Mouse (Mus musculus) spleen, adult 2 months (tissue): ENCODE results near the gene Krt79. TPM values are rescaled to one million over a fixed set of nuclear protein-coding genes. Genes with fewer than 3 reads are reported as not detected.
A peak's percentile ranks its signal among the peaks of the same experiment; 100 is the strongest.

Experiments used
- DNase-seq, 2 experiments: peaks; one replicate each; pipeline versions ENCODE4 v3.0.0 to v3.0.0-alpha.2; 2012 to 2021; ENCODE audit warnings: low spot score in 2 of 2, low read depth in 1 of 2
- H3K27ac ChIP-seq: fragments of 200-500 bp; 2 replicates; pipeline ENCODE4 v1.5.1; 2012; ENCODE audit warnings: low read length, inconsistent platforms; ENCODE audit not compliant: insufficient read depth
- H3K27me3 ChIP-seq: fragments of 200-500 bp; 2 replicates; pipeline ENCODE4 v1.6.1; 2012; ENCODE audit warnings: mild to moderate bottlenecking, moderate library complexity, low read length, inconsistent platforms; ENCODE audit not compliant: control insufficient read depth, insufficient read depth
- H3K36me3 ChIP-seq: fragments of 200-500 bp; 2 replicates; pipeline ENCODE4 v1.6.1; 2012; ENCODE audit warnings: mild to moderate bottlenecking, low read length, inconsistent platforms; ENCODE audit not compliant: control insufficient read depth, insufficient read depth
- H3K4me1 ChIP-seq: fragments of 200-500 bp; 2 replicates; pipeline ENCODE4 v1.6.1; 2011; ENCODE audit warnings: inconsistent platforms; ENCODE audit not compliant: control insufficient read depth, insufficient read depth, insufficient read length
- H3K4me3 ChIP-seq: fragments of 200-500 bp; 2 replicates; pipeline ENCODE4 v1.5.1; 2011; ENCODE audit warnings: mild to moderate bottlenecking, inconsistent platforms; ENCODE audit not compliant: insufficient read depth, insufficient read length; ENCODE audit errors: extremely low read depth
- CTCF ChIP-seq: fragments of 200-500 bp; IDR thresholded peaks from 2 replicates; pipeline ENCODE4 v1.5.1; 2011; ENCODE audit warnings: mild to moderate bottlenecking, inconsistent platforms; ENCODE audit not compliant: insufficient read depth, insufficient read length, insufficient replicate concordance; ENCODE audit errors: extremely low read depth
- POLR2A ChIP-seq: fragments of 200-500 bp; IDR thresholded peaks from 2 replicates; pipeline ENCODE4 v1.6.1; 2011; ENCODE audit warnings: low read depth, low read length, inconsistent platforms
- WGBS: fragments of 180-500 bp; shearing (Covaris S2); methylation state at CpG from one replicate; pipeline ENCODE4 v1.1.7; 2018; 5-methylcytosine and 5-hydroxymethylcytosine counted together
- polyA plus RNA-seq: library from polyadenylated mRNA; depleted of rRNA; stranded (reverse); fragments of >200 nt; gene quantifications from 2 replicates; pipeline ENCODE4 v1.2.3, GENCODE M21; 2012; rRNA removed

The Krt79 gene
- polyA plus RNA-seq: not detected in 2 replicates

DNA sequence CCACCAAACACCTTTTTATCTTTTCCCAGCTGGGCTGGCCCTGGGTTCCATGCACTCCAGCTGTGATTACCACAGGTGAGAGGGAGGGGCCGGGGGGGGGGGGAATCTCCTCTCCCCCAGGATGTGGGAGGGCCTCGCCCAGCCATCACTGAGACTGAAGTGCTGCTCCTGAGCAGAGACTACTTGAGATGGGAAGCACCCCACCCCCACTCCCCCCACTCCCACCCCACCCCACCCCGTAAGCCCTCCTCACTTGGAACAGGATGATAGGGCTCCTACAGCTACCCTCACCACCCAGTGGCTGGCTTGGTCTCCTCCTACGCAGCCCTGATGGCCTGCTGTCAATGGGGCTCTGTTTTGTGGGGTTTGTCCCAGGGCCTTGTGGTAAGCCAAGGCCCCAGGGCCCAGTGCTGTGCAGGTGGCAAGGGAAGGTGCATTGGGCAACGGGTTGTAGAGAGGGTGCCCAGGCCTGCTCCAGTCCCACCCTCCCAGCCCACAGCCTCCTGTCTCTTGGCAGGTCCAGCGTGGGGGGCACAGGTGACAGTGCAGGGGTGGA lies at the start of gene Krt79:
Gene Krt79, minus strand, starts transcription at position 51 of the 556 bp plus-strand sequence.
- 73% methylated on average over 6 of the region's 6 CpGs for WGBS
- no peak for TF ChIP-seq POLR2A
- no peak for TF ChIP-seq CTCF
- no peak for DNase-seq
- Histone ChIP-seq H3K4me3 (no peak within 1 kb of the TSS), H3K27me3 (no peaks in the 10 kb centered on the region), H3K4me1 (no peaks in the 10 kb centered on the region), H3K36me3 (no peaks in the 10 kb centered on the region), H3K27ac (no peak within 1 kb of the TSS)

DNA sequence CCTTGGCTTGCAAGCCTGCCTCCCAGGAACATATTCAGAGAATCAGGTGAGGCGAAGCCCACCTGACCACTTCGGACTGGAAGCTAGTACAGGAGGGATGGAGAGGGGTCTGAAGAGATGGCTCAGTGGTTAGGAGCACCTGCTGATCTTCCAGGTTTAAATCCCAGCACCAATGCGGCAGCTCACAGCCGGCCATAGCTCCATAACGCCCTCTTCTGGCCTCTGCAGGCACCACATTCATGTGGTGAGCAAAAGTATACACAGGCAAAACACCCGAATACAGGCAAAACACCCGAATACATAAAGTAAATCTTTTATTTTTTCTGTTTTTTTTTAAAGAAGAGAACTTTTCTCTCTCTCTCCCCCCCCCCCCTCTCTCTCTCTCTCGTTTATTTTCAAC lies 48.6 kb upstream of the Krt79 start:
- Histone ChIP-seq H3K4me3 (no peak overlapping the region), H3K4me1 (no peaks in the 10 kb centered on the region; the same call in 1 of the 2 replicates), H3K27me3 (no peaks in the 10 kb centered on the region), H3K36me3 (no peaks in the 10 kb centered on the region), H3K27ac (no peak overlapping the region)
- no peak for TF ChIP-seq POLR2A
- TF ChIP-seq CTCF: no peak
- 69% methylated on average over 8 of the region's 8 CpGs for WGBS
- DNase-seq: no peak

DNA sequence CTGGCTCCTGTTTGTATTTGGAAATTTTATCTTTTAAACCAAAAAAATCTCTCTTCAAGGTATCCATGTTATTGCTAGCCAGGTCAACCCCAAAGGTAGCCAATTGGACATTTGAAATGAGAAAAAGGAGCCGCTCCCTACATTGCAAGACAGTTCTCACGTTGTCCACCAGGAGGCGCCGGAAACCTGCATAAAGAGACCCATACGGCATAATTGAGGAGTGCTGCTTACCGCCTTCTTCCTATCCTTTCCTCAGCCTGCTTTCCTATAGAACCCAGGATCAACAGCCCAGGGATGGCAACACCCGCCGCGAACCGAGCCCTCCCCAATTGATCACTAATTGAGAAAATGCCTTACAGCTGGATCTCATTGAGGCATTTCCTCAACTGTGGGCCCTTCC lies 48.0 kb upstream of the Krt79 start:
- peak; percentile 41 to 67 for DNase-seq
- no peaks in the 10 kb centered on the region for H3K27me3 ChIP-seq
- WGBS: under 1% methylated on average over 10 of the region's 10 CpGs
- H3K27ac ChIP-seq: no peak overlapping the region
- H3K4me3 ChIP-seq: no peak overlapping the region
- TF ChIP-seq CTCF (peak; percentile 85; the same call in 1 of the 2 replicates), POLR2A (no peak)
- no peaks in the 10 kb centered on the region for H3K36me3 ChIP-seq
- H3K4me1 ChIP-seq: no peaks in the 10 kb centered on the region; the same call in 1 of the 2 replicates

DNA sequence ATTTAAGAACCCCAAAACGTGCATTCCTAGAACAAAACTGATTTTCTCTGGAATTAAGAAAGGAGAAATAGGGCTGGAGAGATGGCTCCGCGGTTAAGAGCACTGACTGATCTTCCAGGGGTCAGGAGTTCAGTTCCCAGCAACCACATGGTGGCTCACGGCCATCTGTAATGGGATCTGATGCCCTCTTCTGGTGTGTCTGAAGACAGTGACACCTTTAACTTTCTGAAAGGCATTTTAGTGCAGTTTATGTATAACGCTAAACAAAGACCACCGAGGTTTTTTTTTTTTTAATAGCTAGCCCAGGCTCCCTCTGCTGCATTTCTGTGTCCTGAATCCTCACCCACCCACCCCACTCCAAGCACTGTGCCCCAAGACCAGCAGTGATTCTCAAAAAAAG lies 44.6 kb upstream of the Krt79 start:
- TF ChIP-seq CTCF (no peak), POLR2A (no peak)
- H3K36me3 ChIP-seq: no peaks in the 10 kb centered on the region
- DNase-seq: no peak
- WGBS: 9% methylated on average over 6 of the region's 6 CpGs
- no peak overlapping the region for H3K4me3 ChIP-seq
- no peaks in the 10 kb centered on the region for H3K27me3 ChIP-seq
- no peak overlapping the region for H3K27ac ChIP-seq
- H3K4me1 ChIP-seq: no peaks in the 10 kb centered on the region; the same call in 1 of the 2 replicates

DNA sequence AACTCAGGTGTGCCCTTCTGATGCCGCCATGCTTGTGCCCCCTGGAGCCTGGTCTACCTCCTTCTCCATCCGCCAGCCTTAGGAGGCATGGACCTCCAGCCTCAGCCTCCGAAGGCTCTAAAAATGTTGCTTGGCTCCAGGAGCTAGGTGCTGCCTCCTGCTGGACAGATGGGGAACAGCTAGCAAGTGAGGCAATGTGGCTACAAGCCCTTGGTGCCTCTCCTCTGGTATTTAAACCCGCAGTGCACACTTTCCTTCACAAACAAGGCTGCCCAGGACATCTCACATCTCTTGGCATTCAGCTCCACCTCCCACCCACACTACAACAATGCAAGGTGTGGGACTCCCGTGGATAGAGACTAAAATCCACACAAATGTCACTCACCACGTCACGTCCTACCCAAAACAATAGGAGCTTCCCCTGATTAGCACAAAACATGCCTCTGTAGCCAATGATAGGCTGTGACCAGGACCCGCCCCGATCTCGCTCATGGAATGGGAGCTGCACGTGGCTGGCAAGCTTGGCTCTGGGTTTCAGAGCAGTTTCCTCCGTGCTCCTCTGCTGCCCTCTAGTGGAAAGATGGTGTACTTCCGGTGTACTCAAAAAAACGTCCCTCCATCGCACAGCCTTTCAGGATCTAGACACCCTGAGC lies 44.0 kb upstream of the Krt79 start:
- peak overlapping the region; percentile 12; the same call in 1 of the 2 replicates for H3K27ac ChIP-seq
- H3K4me1 ChIP-seq: no peaks in the 10 kb centered on the region; the same call in 1 of the 2 replicates
- TF ChIP-seq CTCF (peak; percentile 79; the same call in 1 of the 2 replicates), POLR2A (no peak)
- no peaks in the 10 kb centered on the region for H3K27me3 ChIP-seq
- peak; percentile 69 to 72 for DNase-seq
- 4% methylated on average over 15 of the region's 15 CpGs for WGBS
- no peak overlapping the region; the same call in 1 of the 2 replicates for H3K4me3 ChIP-seq
- no peaks in the 10 kb centered on the region for H3K36me3 ChIP-seq

DNA sequence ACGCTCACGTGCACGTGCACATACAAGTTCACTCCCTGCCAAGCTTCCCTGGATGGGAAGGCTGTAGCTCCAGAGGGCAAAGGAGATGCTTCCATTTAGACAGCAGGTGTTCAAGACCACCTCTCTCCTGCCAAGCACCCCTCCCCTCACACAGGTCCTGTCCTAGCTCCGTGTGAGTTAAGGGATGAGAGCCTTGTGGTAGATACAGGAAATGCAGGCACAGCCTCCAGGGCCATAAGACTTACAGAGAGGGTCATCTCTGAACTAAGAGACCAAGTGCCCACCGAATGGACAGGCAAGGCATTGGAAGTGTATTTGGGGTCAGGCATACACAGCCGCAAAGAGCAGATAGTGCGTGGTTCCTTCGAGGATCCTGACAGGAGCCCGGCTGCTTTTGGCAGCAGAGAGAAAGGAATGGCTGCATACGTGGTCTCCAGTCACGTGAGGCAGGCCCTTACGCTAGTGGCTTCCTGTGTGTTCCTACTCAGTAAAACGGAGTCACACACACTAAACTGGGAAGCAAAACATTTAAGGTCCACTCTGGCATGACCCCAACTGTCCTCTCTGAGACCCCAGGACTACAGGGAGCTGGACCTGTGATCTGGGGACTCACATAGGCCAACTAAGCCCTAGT lies 43.3 kb upstream of the Krt79 start:
- Histone ChIP-seq H3K27me3 (no peaks in the 10 kb centered on the region), H3K27ac (0 out of 2 replicates have a peak overlapping the region, but pooled peaks have one; percentile 12), H3K36me3 (no peaks in the 10 kb centered on the region), H3K4me1 (no peaks in the 10 kb centered on the region; the same call in 1 of the 2 replicates), H3K4me3 (no peak overlapping the region)
- TF ChIP-seq CTCF: no peak
- no peak for TF ChIP-seq POLR2A
- no peak for DNase-seq
- 76% methylated on average over 13 of the region's 13 CpGs for WGBS

DNA sequence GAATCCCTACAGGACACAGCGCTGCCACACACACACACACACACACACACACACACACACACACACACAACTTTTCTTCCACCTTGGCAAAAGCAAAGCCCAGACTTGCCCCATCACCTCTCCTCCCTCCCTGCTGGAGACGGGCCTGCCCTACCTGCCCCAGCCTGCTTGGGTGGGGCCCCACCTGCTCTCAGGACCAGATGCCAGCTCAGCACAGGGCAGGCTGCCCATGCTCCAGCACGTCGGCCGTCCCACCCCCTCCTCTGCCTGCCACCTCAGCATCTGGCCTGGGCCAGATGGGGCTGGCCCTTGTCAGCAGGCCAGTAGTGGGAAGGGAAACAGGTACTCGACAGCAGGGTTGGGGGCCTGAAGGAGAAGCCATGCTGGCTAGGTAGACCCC lies 40.7 kb upstream of the Krt79 start:
- Histone ChIP-seq H3K4me3 (no peak overlapping the region), H3K36me3 (no peaks in the 10 kb centered on the region), H3K4me1 (peaks cover 7% of the 10 kb centered on the region), H3K27me3 (no peaks in the 10 kb centered on the region), H3K27ac (peak overlapping the region; percentile 69)
- TF ChIP-seq CTCF: no peak
- TF ChIP-seq POLR2A: no peak
- 75% methylated on average over 6 of the region's 6 CpGs for WGBS
- no peak for DNase-seq
